Mouse (Mus musculus): ENCODE measurements at regions not wholly inside any gene's neighbourhood (a gene's known extent, or its start where the extent isn't known, plus 50 kb on each side); places are given as distances from the start of the nearest gene placed in this dataset.

- TF ChIP-seq CTCF (IDR thresholded peaks at IDR 0.05; ENCODE audit: low read depth, low read length) (no peak), POLR2A (IDR thresholded peaks at IDR 0.05; ENCODE audit: borderline replicate concordance, low read depth, low read length) (no peak)
Observed at GRCm38 (mm10) chr17:75644698-75645097, 93.0 kb upstream of the Fam98a start.

Data from bone marrow macrophage, adult 2 months (primary cell).